Mouse (Mus musculus) megakaryocyte, embryonic 14.5 days (primary cell): ENCODE data around the gene Wdr11. TPM values are rescaled to one million over a fixed set of nuclear protein-coding genes. Genes with fewer than 3 reads are reported as not detected.

ENCODE experiments used
- H3K27me3 ChIP-seq: replicated peaks from 2 replicates; pipeline ENCODE3; 2012; ENCODE audit warnings: inconsistent platforms
- H3K36me3 ChIP-seq: replicated peaks from 2 replicates; pipeline ENCODE3; 2012; ENCODE audit warnings: low read length, inconsistent platforms, mixed read lengths
- H3K4me1 ChIP-seq: 2 replicates; pipeline ENCODE4 v1.6.1; 2012; ENCODE audit warnings: inconsistent platforms
- H3K4me3 ChIP-seq: replicated peaks from 2 replicates; pipeline ENCODE3; 2012; ENCODE audit warnings: moderate library complexity, mild to moderate bottlenecking, inconsistent platforms
- H3K9me3 ChIP-seq: 2 replicates; pipeline ENCODE4 v1.6.1; 2012; ENCODE audit warnings: inconsistent platforms
- FLI1 ChIP-seq: IDR thresholded peaks from 2 replicates; pipeline ENCODE4 v1.6.1; 2012; ENCODE audit warnings: low read length, inconsistent platforms, mixed read lengths
- GATA1 ChIP-seq: IDR thresholded peaks from 3 replicates; pipeline ENCODE4 v1.6.1; 2012; ENCODE audit warnings: mixed read lengths, low read length, inconsistent platforms, borderline replicate concordance
- polyA plus RNA-seq: library from polyadenylated mRNA; stranded (reverse); fragments of >175 nt; gene quantifications from 2 replicates; pipeline ENCODE4 v1.2.3, GENCODE M21; 2012; ENCODE audit warnings: low replicate concordance; ENCODE audit not compliant: insufficient read depth

Gene Wdr11
- polyA plus RNA-seq, 1 experiment = 5.1 TPM

DNA sequence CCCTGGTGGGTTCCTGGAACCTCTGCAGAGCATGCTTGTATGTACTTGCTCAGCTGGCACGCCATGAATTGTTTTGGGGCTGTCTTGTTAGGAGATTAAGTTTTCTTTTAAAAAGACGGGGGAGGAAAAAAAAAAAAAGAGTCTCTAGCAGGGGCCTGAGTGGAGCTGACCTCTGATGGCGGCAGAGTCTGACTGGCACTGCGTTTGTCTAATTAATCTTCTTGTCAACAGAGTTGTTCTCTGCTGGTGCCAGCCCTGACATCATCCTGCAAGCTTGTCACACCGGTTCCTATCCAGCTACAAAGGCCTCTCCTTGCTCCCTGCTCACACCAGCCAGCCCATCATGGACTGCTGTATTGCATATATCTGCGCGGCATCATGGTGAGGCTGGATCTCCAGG lies 60.1 kb downstream of the Wdr11 start:
- H3K36me3 ChIP-seq = no peaks in the 10 kb centered on the region
- H3K9me3 ChIP-seq = no peaks in the 10 kb centered on the region
- TF ChIP-seq FLI1 = no peak
- TF ChIP-seq GATA1 = no peak
- H3K4me1 ChIP-seq = 0 out of 2 replicates have a peak, but pooled peaks cover 4% of the 10 kb centered on the region
- peaks cover 33% of the 10 kb centered on the region for H3K27me3 ChIP-seq
- H3K4me3 ChIP-seq = no peak overlapping the region

DNA sequence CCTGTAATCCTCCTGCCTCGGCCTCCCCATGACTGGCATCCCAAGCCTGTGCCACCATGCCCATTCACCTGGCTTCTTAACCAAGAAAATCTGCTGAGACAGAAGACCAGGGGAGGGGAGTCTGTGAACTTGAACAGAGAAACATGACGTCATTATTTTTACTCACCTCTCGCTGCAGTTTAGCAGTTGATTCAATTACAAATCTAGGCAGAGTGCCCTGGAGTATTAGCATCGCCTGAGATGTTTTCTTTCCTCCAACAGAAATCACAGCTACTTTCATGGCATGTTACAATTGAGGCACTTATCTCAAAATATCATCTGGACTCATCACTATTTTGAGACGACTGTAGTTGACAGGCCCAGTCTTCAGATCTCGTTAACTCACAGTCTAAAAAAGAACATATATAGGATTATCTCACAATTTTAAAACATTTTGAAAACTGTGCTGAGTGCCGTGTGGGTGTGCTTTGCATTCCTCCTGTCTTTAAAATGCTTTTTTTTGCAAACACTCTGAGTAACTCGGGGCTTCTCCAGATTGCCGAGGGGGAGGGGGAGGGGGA lies 61.3 kb downstream of the Wdr11 start:
- H3K4me3 ChIP-seq = no peak overlapping the region
- peaks cover 25% of the 10 kb centered on the region for H3K27me3 ChIP-seq
- H3K4me1 ChIP-seq = 0 out of 2 replicates have a peak, but pooled peaks cover 4% of the 10 kb centered on the region
- H3K9me3 ChIP-seq = no peaks in the 10 kb centered on the region
- no peaks in the 10 kb centered on the region for H3K36me3 ChIP-seq
- TF ChIP-seq FLI1 (no peak), GATA1 (no peak)

DNA sequence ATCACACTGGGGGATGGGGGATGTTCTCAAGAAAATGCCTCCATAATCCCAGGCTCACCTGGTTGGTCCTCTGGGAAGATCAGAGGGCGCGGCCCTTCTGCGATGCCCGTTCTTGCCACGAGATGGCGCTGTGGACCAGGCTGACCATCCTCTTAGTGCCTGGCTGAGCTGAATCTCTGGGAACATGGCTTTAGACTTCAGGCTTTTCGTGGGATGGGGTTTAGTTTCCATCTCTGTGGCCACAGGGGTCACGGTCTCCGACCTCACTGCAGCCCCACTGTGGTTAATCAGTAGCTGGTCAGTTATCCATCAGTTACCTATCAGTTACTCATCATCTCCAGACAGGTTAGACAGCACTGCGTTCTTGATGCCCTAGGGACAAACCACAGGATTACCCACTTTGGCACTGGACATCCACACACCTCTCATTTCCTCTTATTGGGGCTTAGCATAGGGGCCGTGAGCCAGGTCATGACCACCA lies 62.2 kb downstream of the Wdr11 start:
- Histone ChIP-seq H3K4me3 (no peak overlapping the region), H3K27me3 (peaks cover 28% of the 10 kb centered on the region), H3K9me3 (no peaks in the 10 kb centered on the region), H3K4me1 (0 out of 2 replicates have a peak, but pooled peaks cover 2% of the 10 kb centered on the region), H3K36me3 (no peaks in the 10 kb centered on the region)
- TF ChIP-seq GATA1 (no peak), FLI1 (no peak)

DNA sequence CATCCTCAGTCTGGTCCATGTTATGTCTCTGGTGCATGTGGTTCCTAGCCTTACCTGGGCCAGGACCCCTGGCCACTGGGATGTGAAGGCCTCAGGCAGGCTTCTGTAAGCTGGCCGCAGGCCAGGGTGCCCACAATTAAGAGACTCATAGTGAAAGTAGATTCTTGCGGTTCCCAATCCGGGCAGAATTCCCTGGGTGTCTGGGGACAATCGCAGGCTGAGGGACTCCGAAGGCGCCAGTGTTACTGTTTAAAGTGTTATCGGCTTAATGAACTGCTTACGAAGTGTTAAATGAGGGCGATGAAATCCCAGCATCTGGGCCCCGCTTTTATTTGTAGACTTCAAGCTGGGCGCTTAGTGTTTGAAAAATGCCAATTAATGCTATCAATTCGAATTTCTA lies 63.3 kb downstream of the Wdr11 start:
- Histone ChIP-seq H3K4me3 (no peak overlapping the region), H3K4me1 (no peaks in the 10 kb centered on the region), H3K36me3 (no peaks in the 10 kb centered on the region), H3K27me3 (peaks cover 32% of the 10 kb centered on the region), H3K9me3 (no peaks in the 10 kb centered on the region)
- no peak for TF ChIP-seq FLI1
- no peak for TF ChIP-seq GATA1

DNA sequence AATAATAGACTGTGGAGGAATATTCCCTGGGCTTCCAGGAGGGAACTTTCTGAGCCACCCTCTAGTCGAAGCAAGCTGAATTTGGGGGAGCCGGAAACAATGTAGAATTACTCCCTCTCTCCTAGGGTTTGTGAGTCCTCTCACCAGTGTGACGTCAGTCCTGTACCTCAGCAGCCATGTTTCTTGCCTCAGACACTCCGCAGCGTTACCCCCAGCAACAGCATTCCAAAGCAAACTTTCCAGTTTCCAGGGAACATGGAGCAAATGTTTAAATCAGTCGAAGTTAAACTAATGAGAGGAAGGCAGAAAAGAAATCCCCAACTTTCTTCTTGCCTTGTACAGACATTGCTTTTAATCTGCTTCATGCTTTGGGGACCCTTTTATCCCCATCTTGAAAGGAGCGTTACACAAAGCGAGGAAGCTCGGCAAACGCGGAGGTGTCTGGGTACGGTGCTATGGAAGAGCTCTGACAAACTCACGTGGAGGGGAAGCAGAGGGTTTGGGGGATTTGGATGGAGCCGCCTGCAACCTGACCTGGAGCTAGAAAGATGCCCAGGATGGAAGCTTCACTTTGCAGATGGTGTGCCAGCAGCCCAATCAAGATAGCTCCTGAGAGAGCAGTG lies 64.1 kb downstream of the Wdr11 start:
- TF ChIP-seq FLI1 (no peak), GATA1 (no peak)
- Histone ChIP-seq H3K36me3 (no peaks in the 10 kb centered on the region), H3K9me3 (no peaks in the 10 kb centered on the region), H3K4me1 (no peaks in the 10 kb centered on the region), H3K4me3 (no peak overlapping the region), H3K27me3 (peaks cover 25% of the 10 kb centered on the region)

DNA sequence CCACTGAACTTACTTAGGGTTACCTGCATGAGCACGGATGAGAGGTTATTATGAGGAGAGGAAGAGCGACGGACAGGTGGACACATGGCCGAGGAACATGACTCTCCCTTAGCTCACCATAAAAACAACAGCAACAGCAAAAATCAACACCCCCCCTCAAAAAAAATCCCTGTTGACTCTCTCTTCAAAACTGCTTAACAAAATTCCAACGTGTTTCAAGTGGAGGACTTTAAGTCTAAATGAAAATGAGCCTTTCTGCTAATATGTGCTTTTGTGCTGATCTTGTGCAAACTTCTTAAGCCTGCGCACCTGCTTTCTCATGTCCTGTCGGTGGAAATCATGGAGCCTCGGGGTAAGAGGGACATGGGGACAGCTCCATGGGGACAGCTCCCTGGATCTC lies 66.2 kb downstream of the Wdr11 start:
- no peaks in the 10 kb centered on the region for H3K36me3 ChIP-seq
- peaks cover 31% of the 10 kb centered on the region for H3K27me3 ChIP-seq

GRCm38 (mm10) chr7:129659755-129660154 lies 68.1 kb downstream of the Wdr11 start:
- peaks cover 24% of the 10 kb centered on the region for H3K27me3 ChIP-seq
- H3K36me3 ChIP-seq = no peaks in the 10 kb centered on the region
- H3K4me1 ChIP-seq = no peaks in the 10 kb centered on the region
- no peak overlapping the region for H3K4me3 ChIP-seq
- TF ChIP-seq FLI1 (no peak), GATA1 (no peak)
- H3K9me3 ChIP-seq = no peaks in the 10 kb centered on the region

More for the DNA sequence above, 66.2 kb downstream of the Wdr11 start:
- Histone ChIP-seq H3K4me3 (no peak overlapping the region), H3K9me3 (no peaks in the 10 kb centered on the region), H3K4me1 (no peaks in the 10 kb centered on the region)
- TF ChIP-seq FLI1 = no peak
- no peak for TF ChIP-seq GATA1

DNA sequence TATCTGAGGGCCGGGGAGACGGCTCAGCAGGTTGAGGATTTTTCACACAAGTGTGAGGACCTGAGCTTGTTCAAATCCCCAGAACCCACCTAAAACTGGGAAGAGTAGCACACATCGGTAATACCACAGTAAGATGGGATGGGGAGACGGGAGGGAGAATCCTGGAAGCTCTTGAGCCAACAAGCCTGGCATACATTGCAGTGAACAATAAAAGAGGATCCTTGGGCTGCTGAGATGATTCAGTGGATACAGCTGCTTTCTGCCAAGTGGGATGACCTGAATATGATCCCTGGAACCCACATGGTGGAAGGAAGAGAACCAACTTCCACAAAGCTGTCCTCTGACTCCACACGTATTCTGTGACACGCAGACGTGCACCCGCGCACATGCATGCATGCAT lies 68.9 kb downstream of the Wdr11 start:
- H3K4me1 ChIP-seq = no peaks in the 10 kb centered on the region
- H3K27me3 ChIP-seq = peaks cover 22% of the 10 kb centered on the region
- H3K36me3 ChIP-seq = no peaks in the 10 kb centered on the region
- H3K9me3 ChIP-seq = no peaks in the 10 kb centered on the region
- TF ChIP-seq FLI1 = no peak
- TF ChIP-seq GATA1 = no peak
- H3K4me3 ChIP-seq = no peak overlapping the region

DNA sequence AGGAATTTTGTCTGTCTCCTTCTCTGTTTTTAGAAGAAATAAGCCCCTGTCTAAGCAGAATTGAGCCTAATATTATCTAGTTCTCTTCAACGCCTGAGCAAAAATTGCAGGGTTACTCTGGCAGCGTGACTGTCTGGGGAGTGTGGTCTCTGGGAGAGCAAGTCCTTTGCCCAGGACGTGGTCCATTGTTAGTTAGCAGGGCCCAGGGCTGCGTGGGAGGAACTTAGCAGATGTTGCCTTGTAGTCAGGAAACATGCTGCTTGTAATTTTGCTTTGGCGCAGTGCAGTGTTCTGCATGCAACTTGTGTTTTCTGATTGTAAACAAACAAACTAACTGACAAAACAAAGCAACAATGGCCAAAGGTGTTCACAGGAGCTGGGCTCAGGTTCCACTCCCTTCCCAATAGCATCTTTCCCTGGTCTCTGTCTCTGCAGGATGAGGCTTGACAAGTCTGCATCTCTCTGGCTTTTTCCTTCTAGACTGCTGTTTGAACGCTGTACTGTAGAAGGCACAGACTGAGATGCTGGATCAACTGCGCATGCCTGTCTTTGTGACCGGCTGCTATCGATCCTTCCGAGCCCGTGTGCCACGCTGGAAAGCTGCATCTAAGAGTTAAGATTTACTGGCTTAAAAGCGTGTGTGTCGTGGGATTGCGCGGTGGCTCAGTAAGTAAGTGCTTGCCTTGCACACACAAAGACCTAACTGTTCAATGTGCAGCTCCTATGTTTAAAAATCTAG lies 70.6 kb downstream of the Wdr11 start:
- no peak overlapping the region for H3K4me3 ChIP-seq
- H3K27me3 ChIP-seq = peaks cover 22% of the 10 kb centered on the region
- H3K4me1 ChIP-seq = no peaks in the 10 kb centered on the region
- no peaks in the 10 kb centered on the region for H3K36me3 ChIP-seq
- no peaks in the 10 kb centered on the region for H3K9me3 ChIP-seq
- TF ChIP-seq FLI1 (no peak), GATA1 (no peak)

DNA sequence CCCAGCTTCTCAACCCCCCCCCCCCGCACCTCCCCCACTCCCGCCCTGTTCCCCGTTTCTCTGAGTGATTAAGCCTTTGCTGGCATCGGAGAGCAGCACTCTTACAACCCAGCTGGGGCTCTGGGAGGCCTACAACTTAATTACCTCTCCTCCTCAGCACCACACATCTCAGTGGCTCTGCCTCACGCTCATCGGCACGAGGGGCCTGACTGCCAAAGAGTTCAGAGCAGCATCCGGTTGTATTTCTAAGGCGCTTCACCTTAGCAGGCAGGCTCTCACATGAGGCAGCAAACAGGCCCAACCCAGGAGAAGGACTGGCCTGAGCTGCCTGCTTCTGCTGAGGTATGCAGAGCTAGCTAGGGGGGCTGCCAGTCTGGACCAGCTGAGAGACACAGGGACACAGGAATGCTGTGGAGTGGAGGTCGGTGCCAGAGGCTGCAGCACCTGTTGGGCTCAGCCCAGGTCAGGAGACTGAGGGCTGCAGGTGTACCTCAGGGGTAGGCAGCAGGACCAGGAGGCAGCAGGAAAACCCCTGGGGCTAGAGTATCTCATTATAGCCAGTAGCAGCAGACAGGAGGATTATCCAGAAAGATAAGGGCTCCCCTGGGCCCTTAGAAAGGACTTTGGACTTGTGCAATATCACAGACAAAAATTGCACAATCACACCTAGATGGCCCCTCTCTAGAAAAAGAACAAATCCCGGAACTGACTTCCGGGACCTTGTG lies 72.3 kb downstream of the Wdr11 start:
- no peaks in the 10 kb centered on the region for H3K36me3 ChIP-seq
- H3K27me3 ChIP-seq = peaks cover 17% of the 10 kb centered on the region
- H3K4me3 ChIP-seq = no peak overlapping the region
- TF ChIP-seq GATA1 (no peak), FLI1 (no peak)
- H3K4me1 ChIP-seq = no peaks in the 10 kb centered on the region
- H3K9me3 ChIP-seq = no peaks in the 10 kb centered on the region
